Mouse (Mus musculus) thymus, postnatal 10 days (tissue): ENCODE measurements around the gene Cd27.
"Not testable (repeated sequence)": the region's sequence is repeated elsewhere in the genome, so short reads cannot be mapped to it uniquely, and the experiment has no call there.

Experiments
- DNase-seq, 2 experiments: peaks; one replicate each; pipeline ENCODE4 v3.0.0; 2021; ENCODE audit warnings: low spot score in 2 of 2

The Cd27 gene

GRCm38 (mm10) chr6:125236782-125237181 lies at the start of gene Cd27:
TSS of gene Cd27 (minus strand) at chr6:125237010.
- DNase-seq: peak; percentile 81 to 82

DNA sequence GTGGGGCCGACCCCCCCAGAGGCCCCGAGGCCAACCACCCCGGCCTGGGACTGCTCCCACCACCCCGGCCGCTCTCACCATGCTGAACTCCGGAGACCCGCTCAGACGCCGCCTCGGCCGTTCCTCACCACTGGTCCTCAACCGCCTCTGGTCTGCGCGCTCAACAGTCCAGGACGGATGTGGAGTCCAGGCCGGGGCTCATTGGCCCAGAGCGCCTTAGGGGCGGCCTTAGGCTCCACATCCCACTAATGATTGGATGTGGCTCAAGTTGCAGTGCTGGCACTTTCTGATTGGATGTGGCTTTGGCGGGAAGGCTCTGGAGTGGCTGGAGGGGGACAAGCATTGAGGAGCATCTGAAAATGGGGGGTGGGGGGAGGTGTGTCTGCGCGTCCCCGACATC lies 49.1 kb upstream of the Cd27 start, which contains the start of gene Tuba3a:
TSS of gene Tuba3a (minus strand) at position 153 of the 400 bp plus-strand sequence.
- DNase-seq: no peak

DNA sequence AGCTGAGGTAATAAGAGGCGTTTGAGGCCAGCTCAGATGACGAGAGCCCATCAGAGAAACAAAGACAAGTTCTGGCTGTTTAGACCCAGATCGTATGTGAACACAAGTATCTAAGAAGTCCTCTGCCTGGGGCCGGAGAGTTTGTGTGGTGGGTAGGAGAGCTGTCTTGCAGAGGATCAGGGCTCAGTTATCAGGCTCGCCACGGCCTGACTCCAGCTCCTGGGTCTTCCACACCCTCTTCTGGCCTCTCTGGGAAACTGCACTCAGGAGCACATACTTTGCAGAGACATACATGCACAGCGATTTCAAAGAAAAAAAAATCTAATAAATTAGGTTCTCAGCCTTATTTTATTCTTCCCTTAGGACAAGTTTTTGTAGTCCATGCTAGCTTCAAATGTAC lies 47.9 kb upstream of the Cd27 start:
- no peak for DNase-seq

- no peak for DNase-seq
Observed at GRCm38 (mm10) chr6:125284250-125284649, 47.4 kb upstream of the Cd27 start.

- not testable (repeated sequence) for DNase-seq
Observed at GRCm38 (mm10) chr6:125282721-125283120, 45.9 kb upstream of the Cd27 start.

- no peak for DNase-seq
Observed at GRCm38 (mm10) chr6:125279729-125280128, 42.9 kb upstream of the Cd27 start.

- DNase-seq: peak in 1 of 2 experiments; percentile 58
Observed at GRCm38 (mm10) chr6:125274841-125275563, 38.2 kb upstream of the Cd27 start.

DNA sequence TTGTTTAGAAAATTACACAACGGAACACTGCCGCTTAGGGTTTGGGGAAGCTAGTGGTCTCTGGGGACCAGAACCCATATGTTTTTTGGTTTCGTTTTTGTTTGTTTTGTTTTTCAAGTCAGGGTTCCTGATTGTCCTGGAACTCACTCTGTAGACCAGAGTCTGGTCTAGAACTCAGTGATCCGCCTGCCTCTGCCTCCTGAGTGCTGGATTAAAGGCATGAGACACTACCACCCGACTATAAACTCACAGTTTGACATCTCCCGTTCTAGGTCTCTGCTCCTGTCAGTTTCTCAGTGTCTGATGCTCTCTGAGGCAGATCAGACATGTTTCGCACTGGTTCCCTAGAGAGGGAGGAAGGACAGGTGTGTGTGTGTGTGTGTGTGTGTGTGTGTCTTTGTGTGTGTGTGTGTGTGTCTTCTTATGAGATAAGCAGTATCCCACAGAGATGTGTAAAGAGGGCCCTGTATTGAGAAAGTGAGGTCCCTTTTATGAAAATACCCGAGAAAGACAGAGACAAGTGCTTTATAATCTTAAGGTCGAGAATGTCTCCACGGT lies 35.5 kb upstream of the Cd27 start:
- DNase-seq: no peak

- DNase-seq: peak; percentile 77 to 89
Observed at GRCm38 (mm10) chr6:125271455-125272227, 34.8 kb upstream of the Cd27 start.

DNA sequence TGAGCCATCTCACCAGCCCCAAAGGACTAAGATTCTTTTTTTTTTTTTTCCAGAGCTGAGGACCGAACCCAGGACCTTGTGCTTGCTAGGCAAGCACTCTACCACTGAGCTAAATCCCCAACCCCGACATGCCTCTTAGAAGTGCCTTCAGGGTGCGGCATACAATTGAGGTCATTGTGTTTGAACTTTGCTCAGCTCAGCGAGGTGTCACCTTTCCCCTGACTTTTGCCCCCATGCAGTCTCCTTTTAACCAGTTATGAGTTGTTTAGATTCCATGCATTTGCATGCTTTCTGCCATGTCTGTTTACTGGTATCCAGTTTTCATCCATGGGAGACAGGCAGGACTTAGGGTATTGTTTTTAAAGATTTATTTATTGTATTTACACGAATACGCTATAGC lies 32.0 kb upstream of the Cd27 start:
- no peak for DNase-seq

DNA sequence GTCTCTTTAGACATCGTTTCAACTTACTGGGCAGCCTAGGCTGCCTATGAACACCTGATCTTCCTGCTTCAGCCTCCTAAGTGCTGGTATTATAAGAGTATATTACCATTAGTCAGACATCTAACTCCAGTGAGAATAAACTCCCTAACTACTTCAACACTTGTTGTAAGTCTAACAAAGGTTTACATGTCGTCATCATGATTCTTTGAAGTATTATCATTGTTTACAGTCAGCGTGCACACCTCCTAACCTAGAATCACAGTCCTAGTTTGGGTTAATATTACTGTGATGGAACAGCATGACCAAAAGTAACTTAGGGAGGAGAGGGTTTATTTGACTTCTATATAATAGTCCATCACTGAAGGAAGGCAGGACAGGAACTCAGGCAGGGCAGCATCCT lies 30.7 kb upstream of the Cd27 start:
- DNase-seq: no peak

GRCm38 (mm10) chr6:125266600-125266999 lies 29.8 kb upstream of the Cd27 start:
- DNase-seq: not testable (repeated sequence)

- no peak for DNase-seq
Observed at GRCm38 (mm10) chr6:125266091-125266490, 29.3 kb upstream of the Cd27 start.

DNA sequence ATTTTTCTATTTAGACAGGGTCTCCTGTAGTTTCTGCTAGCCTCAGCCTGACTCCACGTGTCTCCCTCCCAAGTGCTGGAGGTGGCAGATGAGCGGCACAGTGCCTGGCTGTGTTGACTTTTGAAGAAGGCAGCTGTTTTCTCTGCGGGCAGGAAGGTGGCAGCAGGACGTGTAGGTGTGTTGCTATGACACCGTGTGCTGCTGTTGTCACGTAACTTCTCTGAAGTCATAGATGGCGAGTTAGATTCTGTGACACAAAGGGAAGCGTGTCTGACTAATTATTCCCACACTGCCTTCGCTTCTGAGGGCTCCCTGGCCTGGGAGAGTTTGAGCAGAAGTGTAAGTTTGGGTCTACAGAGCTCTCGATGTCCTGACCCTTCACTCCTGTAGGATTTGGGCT lies 28.4 kb upstream of the Cd27 start:
- DNase-seq: peak; percentile 77 to 81

DNA sequence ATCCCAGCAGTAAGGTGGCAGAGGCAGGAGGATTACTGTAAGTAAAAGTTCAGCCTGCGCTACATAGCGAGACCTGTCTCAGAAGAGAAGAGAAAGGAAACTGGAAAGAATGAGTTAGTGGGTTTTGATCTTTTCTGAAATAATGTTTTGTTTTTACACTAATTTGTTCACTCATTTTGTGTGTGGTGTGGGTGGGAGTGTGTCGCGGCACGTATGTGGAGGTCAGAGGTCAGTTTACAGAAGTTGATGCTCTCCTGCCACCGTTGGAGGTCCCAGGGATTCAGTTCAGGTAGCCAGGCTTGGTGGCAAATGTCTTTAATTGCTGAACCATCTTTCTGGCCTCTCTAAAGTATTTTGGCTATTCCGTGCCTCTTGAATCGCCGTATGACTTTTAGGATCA lies 27.4 kb upstream of the Cd27 start:
- no peak for DNase-seq

- no peak for DNase-seq
Observed at GRCm38 (mm10) chr6:125260006-125260555, 23.3 kb upstream of the Cd27 start.

DNA sequence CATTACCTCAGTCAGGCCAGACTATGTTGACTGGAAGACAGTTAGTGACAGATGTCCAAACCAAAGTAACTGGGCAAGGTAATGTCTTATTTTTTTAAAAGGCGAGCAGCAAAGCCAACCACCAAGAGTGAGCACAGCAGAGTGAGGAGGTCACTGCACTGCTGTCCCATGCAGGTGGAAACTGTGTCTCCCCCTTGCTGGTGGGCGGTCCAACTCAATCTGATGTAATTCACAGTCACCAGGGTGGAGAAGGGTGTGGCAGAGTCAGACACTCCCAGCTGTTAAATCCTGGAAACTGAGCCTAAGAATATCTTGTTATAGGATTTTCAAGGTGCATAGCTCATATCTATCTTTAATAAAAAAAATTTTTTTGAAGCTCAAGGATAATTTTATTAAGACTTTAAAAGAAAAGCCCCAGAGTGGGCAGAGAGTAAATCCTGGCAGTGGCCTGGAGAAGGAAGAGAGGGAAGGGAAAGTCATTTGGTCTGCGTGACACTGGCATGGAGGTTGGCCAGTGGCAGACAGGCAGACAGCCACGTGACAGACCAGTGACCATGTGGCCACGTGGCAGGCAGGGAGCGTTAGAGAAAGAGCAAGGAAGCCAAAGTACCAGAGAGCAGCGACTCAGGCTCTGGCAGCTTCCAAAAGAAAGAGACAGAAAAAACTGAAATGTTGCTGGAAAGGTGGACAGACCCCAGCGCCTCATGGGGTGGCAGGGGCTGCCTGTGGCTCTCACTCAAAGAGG lies 19.6 kb upstream of the Cd27 start:
- DNase-seq: no peak

DNA sequence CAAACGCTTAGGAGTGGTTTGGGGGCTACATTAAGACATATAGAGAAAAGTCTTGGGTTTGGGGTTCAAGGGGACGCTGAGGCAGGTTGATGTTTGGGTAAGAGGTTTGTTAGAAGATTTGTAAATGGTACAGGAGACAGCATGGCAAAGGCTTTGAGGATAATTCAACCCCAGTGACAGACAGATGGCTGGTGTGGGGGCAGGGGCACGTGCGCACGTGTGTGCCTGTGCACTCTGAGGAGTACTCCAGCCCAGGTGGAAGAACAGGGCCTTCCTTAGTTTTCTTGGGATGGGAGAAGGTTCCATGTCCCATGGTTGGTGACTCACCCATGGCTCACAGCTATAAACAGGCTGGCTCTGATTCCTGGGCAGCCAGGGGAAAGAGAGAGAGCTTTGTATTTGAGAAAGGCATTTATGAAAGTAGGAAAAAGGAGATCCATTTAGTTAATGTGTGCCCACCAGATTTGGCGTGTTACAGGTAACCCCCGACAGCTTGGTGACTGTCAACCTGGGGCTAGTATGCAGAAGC lies 18.8 kb upstream of the Cd27 start:
- DNase-seq: peak in 1 of 2 experiments; percentile 24

DNA sequence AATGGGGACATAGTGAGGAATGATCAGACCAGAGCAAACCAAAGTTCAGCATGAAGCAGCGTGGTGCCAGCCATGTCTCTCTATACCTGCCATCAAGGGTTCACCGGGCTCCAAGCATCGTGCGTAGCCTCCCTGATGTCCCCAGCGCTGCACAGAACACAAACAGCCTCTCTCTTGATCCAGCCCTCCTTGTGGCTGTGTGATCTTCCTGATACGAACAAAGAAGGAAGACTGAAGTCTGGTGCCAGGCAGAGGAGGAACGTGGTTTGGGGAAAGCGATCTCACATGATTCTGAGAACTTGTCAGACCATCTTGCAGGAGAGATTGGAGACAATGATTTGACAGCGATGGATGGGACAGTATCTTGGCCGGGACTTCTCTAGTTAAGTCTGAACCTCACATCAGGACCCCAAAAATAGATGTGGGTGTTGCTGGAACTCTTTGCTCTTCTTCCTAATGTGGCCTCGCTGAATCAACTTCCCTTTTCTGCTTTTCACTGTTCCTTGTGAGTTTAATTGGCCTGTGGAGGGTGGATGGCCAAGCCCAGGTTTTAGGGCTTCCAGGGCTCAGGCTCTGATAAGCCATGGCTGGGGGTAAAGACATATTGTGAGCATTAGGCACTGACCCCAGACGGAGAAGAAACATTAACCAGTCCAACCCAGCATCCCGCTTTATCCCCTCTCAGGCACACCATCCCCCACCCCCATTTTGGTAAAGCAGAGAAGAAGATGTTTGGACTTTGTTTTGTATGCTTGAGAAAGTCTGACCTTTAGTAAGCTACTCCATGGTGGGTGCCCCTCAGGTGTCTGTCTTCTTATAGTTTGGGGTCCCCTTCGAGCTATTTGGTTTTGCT lies 17.3 kb upstream of the Cd27 start:
- DNase-seq: no peak

GRCm38 (mm10) chr6:125252711-125253110 lies 15.9 kb upstream of the Cd27 start:
- DNase-seq: no peak

DNA sequence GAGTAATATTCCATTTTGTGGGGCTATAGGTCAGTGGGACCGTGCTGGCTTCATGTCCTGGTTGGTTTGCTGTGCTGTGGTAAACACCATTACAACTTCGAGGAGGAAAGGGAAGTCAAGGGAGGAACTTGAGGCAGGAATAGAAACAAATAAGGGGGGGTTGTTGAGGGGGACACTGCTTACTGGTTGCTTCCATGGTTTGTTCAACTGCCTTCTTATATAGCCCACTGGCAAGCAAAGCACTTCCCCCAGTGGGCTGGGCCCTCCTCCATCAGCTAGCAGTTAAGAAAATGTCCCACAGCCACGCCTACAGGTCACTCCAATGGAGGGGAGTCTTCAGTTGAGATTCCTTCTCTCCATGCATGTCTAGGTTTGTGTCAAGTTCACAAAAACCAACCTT lies 15.5 kb upstream of the Cd27 start:
- no peak for DNase-seq
